In genomic region chr19:43523551-43523950, GRCm38 (mm10) we compare ENCODE assay signal across 8 mouse cellular contexts. TPM values are rescaled to one million over a fixed set of nuclear protein-coding genes. Genes with fewer than 3 reads are reported as not detected.
DNase-seq lines count a peak whose midpoint lies in the region; ATAC-seq lines count a peak whose summit lies in the region.

No protein-coding gene starts in this region.

- H3K27ac ChIP-seq in heart, embryonic 11.5 days (ENCODE audit: low read depth, low read length), result no peak overlapping the region

- intact Hi-C loops in gastrocnemius, postnatal 36 days (cut with DNase I), result no loop called here

- peak overlapping the region; percentile 63 for H3K9ac ChIP-seq in heart, embryonic 11.5 days (ENCODE audit: low read depth, low read length)

- H3K4me2 ChIP-seq in heart, embryonic 11.5 days, result peak overlapping the region; percentile 68

- no peaks in the 10 kb centered on the region for H3K36me3 ChIP-seq in heart, embryonic 11.5 days (ENCODE audit: control insufficient read depth, insufficient read depth, low read length)

- 5% methylated on average over 12 of the region's 12 CpGs for WGBS in heart, embryonic 11.5 days (ENCODE audit: insufficient replicate concordance)

- no peak for ATAC-seq in heart, embryonic 11.5 days (replicated peaks; ENCODE audit: insufficient number of reproducible peaks, low FRiP score, low TSS enrichment)

- peaks cover 16% of the 10 kb centered on the region for H3K4me1 ChIP-seq in heart, embryonic 11.5 days (ENCODE audit: control insufficient read depth, insufficient read depth, low read length)

- DNase-seq in retina, adult 2 months (ENCODE audit: low read depth, low spot score), result peak; percentile 20
- no peak for DNase-seq in retina, embryonic 14.5 days (ENCODE audit: low spot score)
- peak; percentile 44 to 57 for DNase-seq in cerebellum, postnatal 10 days
- DNase-seq in kidney, postnatal 36 days, result peak; percentile 43 to 44
- DNase-seq in mesoderm, embryonic 11.5 days (ENCODE audit: low read depth, low spot score), result peak; percentile 43
- DNase-seq in spleen, adult 12 weeks (ENCODE audit: low spot score), result peak; percentile 45
- DNase-seq in gastrocnemius, postnatal 36 days, result no peak

- no peaks in the 10 kb centered on the region for H3K9me3 ChIP-seq in heart, embryonic 11.5 days (replicated peaks; ENCODE audit: control insufficient read depth, low read length)

- no peaks in the 10 kb centered on the region for H3K27me3 ChIP-seq in heart, embryonic 11.5 days (ENCODE audit: control insufficient read depth, insufficient read depth, low read length)

- H3K4me3 ChIP-seq in heart, embryonic 11.5 days (ENCODE audit: low read depth, low read length), result peak overlapping the region; percentile 64

RNA-seq across cellular contexts. Expression of gene Got1, which starts 0.9 kb away (rescaled TPM):
- polyA plus RNA-seq in heart, embryonic 11.5 days (2014; fragmentation: Nextera tagmentation; extraction: Ambion mirVana), result 134 and 158 TPM in 2 replicates
- total RNA-seq in gastrocnemius, postnatal 36 days (2021), result 100 to 1,000 TPM; 336 to 420 TPM

Comparison
In these comparisons a context has a peak if more than half of its experiments do, and no peak if none do; other contexts are left out.
1. DNase-seq: peak in retina, adult 2 months (single experiment), cerebellum, postnatal 10 days (2 of 2), kidney, postnatal 36 days (2 of 2), mesoderm, embryonic 11.5 days (single experiment) and spleen, adult 12 weeks (single experiment); none in retina, embryonic 14.5 days (single experiment) and gastrocnemius, postnatal 36 days (0 of 2).